Mouse (Mus musculus) Patski (cell line): ENCODE data around the gene Cnga1. TPM values are rescaled to one million over a fixed set of nuclear protein-coding genes. Genes with fewer than 3 reads are reported as not detected.
A peak's percentile ranks its signal among the peaks of the same experiment; 100 is the strongest.

Source experiments
- ATAC-seq: fragments of 100-300 bp; one replicate; pipeline ENCODE4 v1.8.0; 2021
- CTCF ChIA-PET: fragments of 350-600 bp; sonication (Branson Sonifier 250); formaldehyde crosslinking; loops from one replicate; lab custom pipeline; 2022; ENCODE audit warnings: inconsistent platforms; lab: Charles Lee
- POLR2A ChIA-PET: fragments of 350-600 bp; sonication (Branson Sonifier 250); formaldehyde crosslinking; loops from one replicate; lab custom pipeline; 2022; ENCODE audit warnings: antibody characterized with exemption, inconsistent platforms; lab: Charles Lee
- DNase-seq: peaks from one replicate; pipeline ENCODE4 v3.0.0-alpha.2; 2011; ENCODE audit warnings: low read depth, low spot score
- H3K27me3 ChIP-seq: fragments of 371-371 bp; one replicate; pipeline ENCODE4 v1.5.1; 2021
- CTCF ChIP-seq: fragments of 100-300 bp; IDR thresholded peaks from one replicate; pipeline ENCODE4 v1.5.1; 2021
- in situ Hi-C: fragments of 300-500 bp; cut with MboI; formaldehyde crosslinking; loops from 3 replicates; pipeline ENCODE4 v1.11.1; 2018; ENCODE audit warnings: low pct_unique_long_range_greater_than_20kb, mixed read lengths
- polyA plus RNA-seq: library from polyadenylated mRNA; unstranded; gene quantifications from one replicate; pipeline ENCODE4 v1.2.3, GENCODE M21; 2021

Gene Cnga1
- polyA plus RNA-seq, 1 experiment from 2014 or later, result 0.04 TPM

GRCm38 (mm10) chr5:72558716-72559526 lies 85.2 kb downstream of the Cnga1 start:
- CTCF ChIA-PET, result no interaction called here
- no peak for TF ChIP-seq CTCF
- POLR2A ChIA-PET, result interaction anchor here (0.6 to 0.7 kb wide), 3 partner anchors 9 to 209 kb away, joined by 3 to 7 read pairs (median 3); no protein-coding TSS in a partner anchor
- in situ Hi-C loops, result loop anchor here (5.0 kb wide), 1 partner anchor 88 kb away; the partner anchor contains the start of gene Nipal1
- no peaks in the 10 kb centered on the region for H3K27me3 ChIP-seq
- peak; percentile 55 for ATAC-seq
- DNase-seq, result peak; percentile 15

GRCm38 (mm10) chr5:72556245-72556644 lies 87.8 kb downstream of the Cnga1 start:
- CTCF ChIA-PET, result interaction anchor here (1.5 to 1.8 kb wide), 2 partner anchors 23 to 29 kb away, joined by 3 to 6 read pairs; no protein-coding TSS in a partner anchor
- DNase-seq, result no peak
- TF ChIP-seq CTCF, result no peak
- no peak for ATAC-seq
- no peaks in the 10 kb centered on the region for H3K27me3 ChIP-seq
- POLR2A ChIA-PET, result interaction anchor here (1.2 kb wide), 1 partner anchor 18 kb away, joined by 3 read pairs; no protein-coding TSS in a partner anchor
- in situ Hi-C loops, result loop anchor here (5.0 kb wide), 1 partner anchor 91 kb away; the partner anchor contains the start of gene Nipal1

Other genes with a start within 250 kb of the Cnga1 start
- 0.45 TPM for gene Corin, start 139.8 kb downstream of the Cnga1 start, polyA plus RNA-seq
- gene Nfxl1, start 84.6 kb downstream of the Cnga1 start, polyA plus RNA-seq, result 37.5 TPM
- not detected for gene Zar1, start 63.0 kb downstream of the Cnga1 start, polyA plus RNA-seq
- not detected for gene Gm5868, start 56.7 kb downstream of the Cnga1 start, polyA plus RNA-seq
- 8.6 TPM for gene Nipal1, start 3.5 kb upstream of the Cnga1 start, polyA plus RNA-seq
- 0.09 TPM for gene Txk, start 108.5 kb upstream of the Cnga1 start, polyA plus RNA-seq
- 8.3 TPM for gene Tec, start 224.2 kb upstream of the Cnga1 start, polyA plus RNA-seq